Mouse (Mus musculus): ENCODE data around the gene Gcdh. TPM values are rescaled to one million over a fixed set of nuclear protein-coding genes. Genes with fewer than 3 reads are reported as not detected.

The Gcdh gene
- total and polyA plus RNA-seq, 2 experiments from 2014 or later, result 22.1 to 33.2 TPM

GRCm38 (mm10) chr8:84844397-84845070 is 49.2 kb downstream of the Gcdh start:
- H3K4me1 ChIP-seq (ENCODE audit: insufficient read depth, low read length), result peaks cover 5% of the 10 kb centered on the region; the same call in 1 of the 2 replicates
- DNase-seq (ENCODE audit: low spot score), result no peak
- H3K36me3 ChIP-seq (ENCODE audit: insufficient read depth, low read length), result peaks cover 35% of the 10 kb centered on the region
- no peak for TF ChIP-seq CTCF (IDR thresholded peaks at IDR 0.05)
- H3K9me3 ChIP-seq (ENCODE audit: low read length), result no peaks in the 10 kb centered on the region
- WGBS, result 89% methylated on average over 9 of the region's 9 CpGs
- H3K4me3 ChIP-seq (ENCODE audit: low read depth, low read length), result peak overlapping the region; percentile 89; the same call in 1 of the 2 replicates
- no peak for ATAC-seq (ENCODE audit: low FRiP score)
- H3K27me3 ChIP-seq (ENCODE audit: insufficient read depth, low read length), result no peaks in the 10 kb centered on the region
- H3K9ac ChIP-seq (replicated peaks; ENCODE audit: low read length, poor library complexity, severe bottlenecking), result peak overlapping the region; percentile 24; the same call in 1 of the 2 replicates
- H3K27ac ChIP-seq (ENCODE audit: low read depth, low read length), result no peak overlapping the region
- peak overlapping the region; percentile 89 for H3K4me2 ChIP-seq (ENCODE audit: low read depth, low read length, poor library complexity, severe bottlenecking)

GRCm38 (mm10) chr8:84841514-84841913 is 52.2 kb downstream of the Gcdh start:
- Histone ChIP-seq H3K4me1 (ENCODE audit: insufficient read depth, low read length) (peaks cover 9% of the 10 kb centered on the region; the same call in 1 of the 2 replicates), H3K4me3 (ENCODE audit: low read depth, low read length) (no peak overlapping the region), H3K27ac (ENCODE audit: low read depth, low read length) (0 out of 2 replicates have a peak overlapping the region, but pooled peaks have one; percentile 32), H3K27me3 (ENCODE audit: insufficient read depth, low read length) (no peaks in the 10 kb centered on the region), H3K36me3 (ENCODE audit: insufficient read depth, low read length) (peaks cover 55% of the 10 kb centered on the region), H3K4me2 (ENCODE audit: low read depth, low read length, poor library complexity, severe bottlenecking) (no peak overlapping the region), H3K9me3 (ENCODE audit: low read length) (no peaks in the 10 kb centered on the region), H3K9ac (replicated peaks; ENCODE audit: low read length, poor library complexity, severe bottlenecking) (no peak overlapping the region)
- 82% methylated on average over 1 of the region's 1 CpGs for WGBS
- no peak for DNase-seq (ENCODE audit: low spot score)
- no peak for TF ChIP-seq CTCF (IDR thresholded peaks at IDR 0.05)
- no peak for ATAC-seq (ENCODE audit: low FRiP score)

- Histone ChIP-seq H3K9me3 (ENCODE audit: low read length) (no peaks in the 10 kb centered on the region), H3K4me2 (ENCODE audit: low read depth, low read length, poor library complexity, severe bottlenecking) (peak within 1 kb of the TSS; percentile 76), H3K4me1 (ENCODE audit: insufficient read depth, low read length) (peaks cover 9% of the 10 kb centered on the region; the same call in 1 of the 2 replicates), H3K27ac (ENCODE audit: low read depth, low read length) (peak within 1 kb of the TSS; percentile 82), H3K27me3 (ENCODE audit: insufficient read depth, low read length) (no peaks in the 10 kb centered on the region), H3K9ac (replicated peaks; ENCODE audit: low read length, poor library complexity, severe bottlenecking) (peak within 1 kb of the TSS; percentile 96), H3K4me3 (ENCODE audit: low read depth, low read length) (peak within 1 kb of the TSS; percentile 79), H3K36me3 (ENCODE audit: insufficient read depth, low read length) (peaks cover 66% of the 10 kb centered on the region)
- no peak; the same call in 1 of the 2 replicates for TF ChIP-seq CTCF (IDR thresholded peaks at IDR 0.05)
- under 1% methylated on average over 48 of the region's 55 CpGs for WGBS
- ATAC-seq (ENCODE audit: low FRiP score) (peak; percentile 93), DNase-seq (ENCODE audit: low spot score) (peak; percentile 98)
Measured at GRCm38 (mm10) chr8:84840248-84840999, 53.3 kb downstream of the Gcdh start, which contains the start of gene Rad23a. Gene Rad23a (minus strand): TSS chr8:84840665.

- Histone ChIP-seq H3K4me2 (ENCODE audit: low read depth, low read length, poor library complexity, severe bottlenecking) (peak overlapping the region; percentile 76), H3K27ac (ENCODE audit: low read depth, low read length) (peak overlapping the region; percentile 82), H3K4me1 (ENCODE audit: insufficient read depth, low read length) (peaks cover 9% of the 10 kb centered on the region; the same call in 1 of the 2 replicates), H3K36me3 (ENCODE audit: insufficient read depth, low read length) (peaks cover 70% of the 10 kb centered on the region), H3K4me3 (ENCODE audit: low read depth, low read length) (peak overlapping the region; percentile 79), H3K9me3 (ENCODE audit: low read length) (no peaks in the 10 kb centered on the region), H3K9ac (replicated peaks; ENCODE audit: low read length, poor library complexity, severe bottlenecking) (peak overlapping the region; percentile 96), H3K27me3 (ENCODE audit: insufficient read depth, low read length) (no peaks in the 10 kb centered on the region)
- TF ChIP-seq CTCF (IDR thresholded peaks at IDR 0.05), result no peak
- no peak for ATAC-seq (ENCODE audit: low FRiP score)
- DNase-seq (ENCODE audit: low spot score), result no peak
- 1% methylated on average over 7 of the region's 7 CpGs for WGBS
Measured at GRCm38 (mm10) chr8:84839875-84840247, 53.9 kb downstream of the Gcdh start.

GRCm38 (mm10) chr8:84839411-84839810 is 54.3 kb downstream of the Gcdh start:
- H3K4me1 ChIP-seq (ENCODE audit: insufficient read depth, low read length), result peaks cover 9% of the 10 kb centered on the region; the same call in 1 of the 2 replicates
- WGBS, result 87% methylated on average over 2 of the region's 2 CpGs
- H3K4me3 ChIP-seq (ENCODE audit: low read depth, low read length), result peak overlapping the region; percentile 79
- no peak overlapping the region for H3K27ac ChIP-seq (ENCODE audit: low read depth, low read length)
- H3K9me3 ChIP-seq (ENCODE audit: low read length), result no peaks in the 10 kb centered on the region
- DNase-seq (ENCODE audit: low spot score), result no peak
- ATAC-seq (ENCODE audit: low FRiP score), result no peak
- no peaks in the 10 kb centered on the region for H3K27me3 ChIP-seq (ENCODE audit: insufficient read depth, low read length)
- peaks cover 70% of the 10 kb centered on the region for H3K36me3 ChIP-seq (ENCODE audit: insufficient read depth, low read length)
- no peak for TF ChIP-seq CTCF (IDR thresholded peaks at IDR 0.05)
- 0 out of 2 replicates have a peak overlapping the region, but pooled peaks have one; percentile 96 for H3K9ac ChIP-seq (replicated peaks; ENCODE audit: low read length, poor library complexity, severe bottlenecking)
- peak overlapping the region; percentile 76 for H3K4me2 ChIP-seq (ENCODE audit: low read depth, low read length, poor library complexity, severe bottlenecking)
